Mouse (Mus musculus) c-Kit-negative CD71-positive TER-119-positive erythroid progenitor cells, embryonic 14.5 days (primary cell): ENCODE measurements at regions not wholly inside any gene's neighbourhood (a gene's known extent, or its start where the extent isn't known, plus 50 kb on each side); places are given as distances from the start of the nearest gene placed in this dataset.

Source experiments
- DNase-seq: peaks from one replicate; pipeline ENCODE4 v3.0.0-alpha.2; 2013; ENCODE audit warnings: low read depth, low spot score

- no peak for DNase-seq
These were observed 54.5 kb upstream of the Mafb start for GRCm38 (mm10) chr2:160421216-160421911.

- no peak for DNase-seq
These were observed 57.6 kb upstream of the Mafb start for GRCm38 (mm10) chr2:160424491-160424890.

- no peak for DNase-seq
These were observed 60.6 kb upstream of the Mafb start for GRCm38 (mm10) chr2:160427431-160427830.

- DNase-seq: no peak
These were observed 66.4 kb upstream of the Mafb start for GRCm38 (mm10) chr2:160433252-160433651.

GRCm38 (mm10) chr2:160434701-160435100 lies 67.8 kb upstream of the Mafb start:
- DNase-seq: no peak

GRCm38 (mm10) chr2:160435622-160436021 lies 68.8 kb upstream of the Mafb start:
- DNase-seq: no peak

GRCm38 (mm10) chr2:160439028-160439427 lies 72.2 kb upstream of the Mafb start:
- no peak for DNase-seq

GRCm38 (mm10) chr2:160440236-160440635 lies 73.4 kb upstream of the Mafb start:
- no peak for DNase-seq

GRCm38 (mm10) chr2:160451057-160451456 lies 84.2 kb upstream of the Mafb start:
- DNase-seq: no peak

- DNase-seq: no peak
These were observed 84.8 kb upstream of the Mafb start for GRCm38 (mm10) chr2:160451481-160452238.

GRCm38 (mm10) chr2:160452239-160452530 lies 85.3 kb upstream of the Mafb start:
- no peak for DNase-seq

- DNase-seq: no peak
These were observed 85.9 kb upstream of the Mafb start for GRCm38 (mm10) chr2:160452730-160453129.

GRCm38 (mm10) chr2:160455617-160456016 lies 88.8 kb upstream of the Mafb start:
- no peak for DNase-seq

GRCm38 (mm10) chr2:160456681-160457080 lies 89.8 kb upstream of the Mafb start:
- no peak for DNase-seq

- no peak for DNase-seq
These were observed 104.7 kb upstream of the Mafb start for GRCm38 (mm10) chr2:160471561-160471960.

GRCm38 (mm10) chr2:160476181-160476580 lies 109.3 kb upstream of the Mafb start:
- DNase-seq: no peak

GRCm38 (mm10) chr2:160479240-160479639 lies 112.4 kb upstream of the Mafb start:
- DNase-seq: no peak

- DNase-seq: no peak
These were observed 118.2 kb upstream of the Mafb start for GRCm38 (mm10) chr2:160485097-160485496.

- no peak for DNase-seq
These were observed 118.7 kb upstream of the Mafb start for GRCm38 (mm10) chr2:160485515-160485914.

GRCm38 (mm10) chr2:160499726-160500125 lies 132.9 kb upstream of the Mafb start:
- DNase-seq: no peak

- DNase-seq: no peak
These were observed 136.0 kb upstream of the Mafb start for GRCm38 (mm10) chr2:160502901-160503300.

GRCm38 (mm10) chr2:160503597-160504393 lies 136.9 kb upstream of the Mafb start:
- no peak for DNase-seq

GRCm38 (mm10) chr2:160504394-160504657 lies 137.5 kb upstream of the Mafb start:
- DNase-seq: no peak
